Mouse (Mus musculus) megakaryocyte, embryonic 14.5 days (primary cell): ENCODE results near the gene Aebp1.

Experiments used
- FLI1 ChIP-seq: IDR thresholded peaks from 2 replicates; pipeline ENCODE4 v1.6.1; 2012; ENCODE audit warnings: low read length, inconsistent platforms, mixed read lengths
- GATA1 ChIP-seq: IDR thresholded peaks from 3 replicates; pipeline ENCODE4 v1.6.1; 2012; ENCODE audit warnings: mixed read lengths, low read length, inconsistent platforms, borderline replicate concordance

- TF ChIP-seq GATA1 (no peak), FLI1 (no peak)
Measured at GRCm38 (mm10) chr11:5904871-5905270, 43.1 kb downstream of the Aebp1 start.
